Mouse (Mus musculus) liver, postnatal 0 days (tissue): ENCODE results near the gene Uvrag. TPM values are rescaled to one million over a fixed set of nuclear protein-coding genes. Genes with fewer than 3 reads are reported as not detected.

ENCODE experiments used
- ATAC-seq: fragments of 200-750 bp; cut with Nextera tagmentation; 2 replicates; pipeline ENCODE4 v1.8.0; 2017; ENCODE audit warnings: mild to moderate bottlenecking, moderate library complexity
- DNase-seq: peaks from one replicate; pipeline ENCODE4 v3.0.0-alpha.2; 2016
- H3K27ac ChIP-seq: fragments of 300-500 bp; sonication (generic); 2 replicates; pipeline ENCODE4 v1.5.1; 2014; ENCODE audit warnings: antibody characterized with exemption, moderate library complexity, mild to moderate bottlenecking, low read depth
- H3K27me3 ChIP-seq: fragments of 300-500 bp; sonication (generic); 2 replicates; pipeline ENCODE4 v1.6.1; 2014; ENCODE audit warnings: low read length, control low read depth, mixed read lengths; ENCODE audit not compliant: insufficient read depth
- H3K36me3 ChIP-seq: fragments of 300-500 bp; sonication (generic); replicated peaks from 2 replicates; pipeline ENCODE4 v1.6.1; 2014; ENCODE audit warnings: mild to moderate bottlenecking, control low read depth, low read length, moderate library complexity, mixed read lengths; ENCODE audit not compliant: insufficient read depth
- H3K4me1 ChIP-seq: fragments of 300-500 bp; sonication (generic); 2 replicates; pipeline ENCODE4 v1.6.1; 2014; ENCODE audit warnings: antibody characterized with exemption, mild to moderate bottlenecking, control low read depth; ENCODE audit not compliant: insufficient read depth
- H3K4me2 ChIP-seq: fragments of 300-500 bp; sonication (generic); 2 replicates; pipeline ENCODE4 v1.6.1; 2014; ENCODE audit warnings: low read depth, mild to moderate bottlenecking, low read length, moderate library complexity, mixed read lengths
- H3K4me3 ChIP-seq: fragments of 300-500 bp; sonication (generic); 2 replicates; pipeline ENCODE4 v1.5.1; 2014; ENCODE audit warnings: low read depth, low read length
- H3K9ac ChIP-seq: fragments of 300-500 bp; sonication (generic); replicated peaks from 2 replicates; pipeline ENCODE4 v1.6.1; 2014; ENCODE audit warnings: mild to moderate bottlenecking, moderate library complexity
- H3K9me3 ChIP-seq: fragments of 300-500 bp; sonication (generic); 2 replicates; pipeline ENCODE4 v1.6.1; 2016; ENCODE audit warnings: mild to moderate bottlenecking, control low read depth, low read length, mixed read lengths
- CTCF ChIP-seq: sonication (generic); IDR thresholded peaks from 2 replicates; pipeline ENCODE4 v1.5.1; 2016; ENCODE audit warnings: antibody characterized with exemption, low read depth
- EP300 ChIP-seq: IDR thresholded peaks from 2 replicates; pipeline ENCODE4 v1.6.1; 2016; ENCODE audit warnings: antibody characterized with exemption, low read depth, mild to moderate bottlenecking
- WGBS: fragments of 180-500 bp; shearing (Covaris S2); extraction: QIAGEN DNeasy Blood & Tissue Kit; methylation state at CpG from one replicate; pipeline ENCODE4 v1.1.7; 2014; ENCODE audit not compliant: insufficient replicate concordance; 5-methylcytosine and 5-hydroxymethylcytosine counted together
- polyA plus RNA-seq: library from polyadenylated mRNA; unstranded; fragments of >200 nt; fragmentation: Nextera tagmentation; extraction: Ambion mirVana; gene quantifications from 2 replicates; pipeline ENCODE4 v1.2.1, GENCODE M21; 2015

Uvrag gene
- polyA plus RNA-seq, 1 experiment from 2014 or later: 11.9 TPM

- Histone ChIP-seq H3K4me2 (no peak overlapping the region), H3K9me3 (no peaks in the 10 kb centered on the region), H3K9ac (no peak overlapping the region), H3K4me1 (no peaks in the 10 kb centered on the region), H3K27ac (no peak overlapping the region), H3K4me3 (no peak overlapping the region), H3K36me3 (no peaks in the 10 kb centered on the region), H3K27me3 (no peaks in the 10 kb centered on the region)
- DNase-seq: no peak
- WGBS: 88% methylated on average over 12 of the region's 12 CpGs
- no peak for ATAC-seq
- no peak for TF ChIP-seq CTCF
Observed at GRCm38 (mm10) chr7:98873316-98873715, 267.6 kb downstream of the Uvrag start.

DNA sequence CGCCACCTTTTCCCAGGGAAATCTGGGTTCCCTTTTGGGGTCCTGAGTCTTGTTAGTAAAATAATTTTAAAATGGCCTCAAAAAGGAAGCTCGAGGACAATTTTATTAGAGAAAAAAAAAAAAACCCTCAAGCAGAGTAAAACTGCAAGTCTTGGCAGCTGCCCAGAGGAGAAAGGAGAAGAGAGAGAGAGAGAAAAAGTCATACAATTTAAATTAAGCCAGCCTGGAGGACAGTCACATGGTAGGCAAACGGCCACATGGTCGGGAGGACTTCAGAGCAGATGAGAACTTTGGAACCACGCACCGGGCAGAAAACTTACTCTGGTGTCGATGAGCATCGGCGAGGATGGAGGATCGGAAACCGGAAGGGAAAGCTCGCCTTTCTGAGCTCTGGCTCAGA, 269.1 kb downstream of the Uvrag start:
- no peaks in the 10 kb centered on the region for H3K4me1 ChIP-seq
- H3K9me3 ChIP-seq: no peaks in the 10 kb centered on the region
- no peak overlapping the region for H3K9ac ChIP-seq
- H3K4me3 ChIP-seq: no peak overlapping the region
- WGBS: 45% methylated on average over 12 of the region's 12 CpGs
- TF ChIP-seq EP300 (no peak), CTCF (no peak)
- H3K27ac ChIP-seq: no peak overlapping the region
- no peak for ATAC-seq
- no peak for DNase-seq
- no peaks in the 10 kb centered on the region for H3K36me3 ChIP-seq
- H3K27me3 ChIP-seq: no peaks in the 10 kb centered on the region
- no peak overlapping the region for H3K4me2 ChIP-seq

DNA sequence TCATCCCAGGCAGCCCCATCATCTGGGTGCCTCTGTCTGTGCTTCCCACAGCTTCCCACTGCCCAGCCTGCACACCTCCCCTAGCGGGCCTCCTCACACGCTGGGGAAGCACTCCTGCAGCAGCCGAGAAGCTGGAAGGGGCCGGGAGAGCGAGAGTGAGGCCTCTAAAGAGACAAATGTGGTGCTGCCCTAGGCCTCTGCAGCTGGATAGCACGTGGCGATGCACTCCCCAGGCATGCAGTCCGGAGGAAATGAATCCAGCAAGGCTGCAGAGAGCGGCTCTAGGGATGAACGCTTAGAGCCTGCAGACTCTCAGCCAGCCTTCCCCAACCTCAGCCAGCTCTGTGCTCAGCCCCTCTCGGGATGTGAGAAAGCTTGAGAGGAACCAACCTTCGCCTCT, 270.1 kb downstream of the Uvrag start:
- 49% methylated on average over 12 of the region's 12 CpGs for WGBS
- DNase-seq (no peak), ATAC-seq (no peak)
- Histone ChIP-seq H3K4me2 (no peak overlapping the region), H3K27me3 (no peaks in the 10 kb centered on the region), H3K36me3 (no peaks in the 10 kb centered on the region), H3K4me3 (no peak overlapping the region), H3K4me1 (no peaks in the 10 kb centered on the region), H3K27ac (no peak overlapping the region), H3K9me3 (no peaks in the 10 kb centered on the region), H3K9ac (no peak overlapping the region)
- TF ChIP-seq EP300 (no peak), CTCF (no peak)

DNA sequence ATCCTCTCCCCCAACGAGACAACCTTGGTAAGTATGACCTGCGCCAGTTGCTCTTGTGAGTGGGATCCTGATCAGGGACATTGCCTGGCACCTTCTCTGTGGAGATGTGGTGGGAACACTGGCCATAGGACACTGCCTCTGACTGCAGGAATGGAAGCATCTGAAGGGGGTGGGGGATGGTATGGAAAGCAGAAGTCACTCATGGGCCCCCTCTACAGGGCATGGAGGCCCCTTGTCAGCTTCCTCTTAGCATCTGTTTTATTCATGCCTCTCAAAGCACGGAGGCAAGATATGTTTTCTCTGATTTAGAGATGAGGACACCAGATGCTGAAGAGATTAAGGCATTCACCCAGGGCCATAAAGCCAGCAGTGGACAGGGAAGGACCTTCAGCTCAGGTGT, 271.9 kb downstream of the Uvrag start:
- Histone ChIP-seq H3K36me3 (no peaks in the 10 kb centered on the region), H3K4me2 (no peak overlapping the region)

GRCm38 (mm10) chr7:98867794-98868150, 273.2 kb downstream of the Uvrag start:
- Histone ChIP-seq H3K36me3 (no peaks in the 10 kb centered on the region), H3K27me3 (peaks cover 2% of the 10 kb centered on the region; the same call in 1 of the 2 replicates), H3K9ac (no peak overlapping the region), H3K9me3 (no peaks in the 10 kb centered on the region), H3K4me2 (no peak overlapping the region), H3K27ac (no peak overlapping the region), H3K4me1 (no peaks in the 10 kb centered on the region), H3K4me3 (no peak overlapping the region)
- no peak for DNase-seq
- TF ChIP-seq CTCF (no peak), EP300 (no peak)
- 61% methylated on average over 2 of the region's 2 CpGs for WGBS
- ATAC-seq: no peak

More for the DNA sequence above, 271.9 kb downstream of the Uvrag start:
- H3K27me3 ChIP-seq: peaks cover 2% of the 10 kb centered on the region; the same call in 1 of the 2 replicates
- no peak overlapping the region for H3K27ac ChIP-seq
- H3K4me1 ChIP-seq: no peaks in the 10 kb centered on the region
- H3K9me3 ChIP-seq: no peaks in the 10 kb centered on the region
- ATAC-seq (no peak), DNase-seq (peak; percentile 40)
- WGBS: 56% methylated on average over 3 of the region's 3 CpGs
- H3K9ac ChIP-seq: no peak overlapping the region
- H3K4me3 ChIP-seq: no peak overlapping the region
- TF ChIP-seq EP300 (no peak), CTCF (peak; percentile 53)

- Histone ChIP-seq H3K4me1 (no peaks in the 10 kb centered on the region), H3K27ac (no peak overlapping the region), H3K4me2 (no peak overlapping the region), H3K9me3 (no peaks in the 10 kb centered on the region), H3K36me3 (no peaks in the 10 kb centered on the region), H3K9ac (no peak overlapping the region), H3K27me3 (peaks cover 2% of the 10 kb centered on the region; the same call in 1 of the 2 replicates), H3K4me3 (no peak overlapping the region)
- WGBS: 43% methylated on average over 12 of the region's 12 CpGs
- TF ChIP-seq CTCF: no peak
- TF ChIP-seq EP300: no peak
- ATAC-seq (no peak), DNase-seq (no peak)
Observed at GRCm38 (mm10) chr7:98867053-98867793, 273.7 kb downstream of the Uvrag start.
